Mouse (Mus musculus) layer of hippocampus, adult 9-11 months (tissue): ENCODE data around the gene Lrrn3.

Source experiments
- DNase-seq: peaks from one replicate; pipeline ENCODE4 v3.0.0; 2022

The Lrrn3 gene

DNA sequence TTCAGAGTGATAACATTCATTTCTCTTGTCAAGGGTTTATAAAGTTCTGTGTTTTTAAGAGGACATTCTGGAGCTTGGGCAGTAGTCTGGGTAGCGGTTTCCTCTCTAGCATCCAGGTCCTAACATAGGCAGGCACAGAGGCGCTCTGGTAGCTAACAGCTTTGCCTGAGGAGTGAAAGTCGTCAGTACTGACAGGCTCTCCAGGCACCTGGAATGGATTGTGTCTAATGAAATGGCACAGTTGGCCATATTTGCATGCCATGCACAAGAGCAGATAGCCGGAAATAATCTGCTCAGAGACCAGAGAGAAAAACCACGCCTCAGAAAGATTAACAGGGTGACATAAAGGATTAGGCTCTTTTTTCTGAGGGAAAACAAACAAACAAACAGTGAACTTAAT lies 58.8 kb downstream of the Lrrn3 start:
- DNase-seq: no peak

DNA sequence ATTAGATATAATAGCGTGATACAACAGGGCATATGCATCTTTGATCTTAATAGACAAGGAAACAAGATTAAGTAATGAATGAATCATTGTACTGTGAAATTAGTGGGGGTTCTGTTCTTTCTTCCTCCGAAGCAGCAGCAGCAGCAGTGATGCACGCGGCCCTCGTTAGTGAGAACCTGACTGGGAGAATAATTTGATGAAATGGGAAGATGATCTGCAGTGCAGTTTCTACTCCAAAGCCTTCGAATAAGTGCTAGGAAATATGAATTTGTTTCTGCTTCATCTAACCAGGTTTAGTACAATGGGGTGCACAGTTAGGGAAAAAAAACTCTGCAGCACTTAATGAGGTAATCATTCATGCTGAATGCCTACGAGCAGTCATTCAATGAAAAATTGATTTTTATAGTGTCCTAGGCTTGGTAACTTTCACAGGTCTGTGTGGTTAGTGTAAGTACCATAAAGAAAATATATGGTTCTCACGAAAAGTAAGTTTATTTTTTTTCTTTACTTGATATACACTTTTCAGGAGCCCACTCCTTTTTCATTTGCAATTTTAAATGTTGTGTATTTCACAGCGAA lies 61.0 kb downstream of the Lrrn3 start:
- no peak for DNase-seq

- no peak for DNase-seq
These were observed 68.3 kb downstream of the Lrrn3 start for GRCm38 (mm10) chr12:41417961-41418360.

DNA sequence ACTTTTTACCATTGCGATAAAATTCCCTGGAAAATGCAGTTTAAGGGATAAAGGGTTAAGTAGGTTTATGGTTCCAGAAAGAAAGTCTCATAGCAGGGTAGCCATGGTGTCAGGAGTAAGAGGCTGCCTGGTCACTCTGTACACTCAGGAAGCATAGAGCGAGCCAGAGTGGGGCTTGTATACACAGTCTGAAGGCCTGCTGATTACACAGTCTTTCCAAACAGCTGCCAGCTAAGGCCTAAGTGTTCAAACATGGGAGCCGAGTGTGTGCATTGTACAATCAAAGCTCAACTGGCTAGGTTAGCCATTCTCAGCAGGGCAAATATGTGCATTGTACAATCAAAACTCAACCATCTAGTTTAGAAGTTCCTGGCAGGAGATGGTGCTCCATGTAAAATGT lies 69.1 kb downstream of the Lrrn3 start:
- DNase-seq: no peak

DNA sequence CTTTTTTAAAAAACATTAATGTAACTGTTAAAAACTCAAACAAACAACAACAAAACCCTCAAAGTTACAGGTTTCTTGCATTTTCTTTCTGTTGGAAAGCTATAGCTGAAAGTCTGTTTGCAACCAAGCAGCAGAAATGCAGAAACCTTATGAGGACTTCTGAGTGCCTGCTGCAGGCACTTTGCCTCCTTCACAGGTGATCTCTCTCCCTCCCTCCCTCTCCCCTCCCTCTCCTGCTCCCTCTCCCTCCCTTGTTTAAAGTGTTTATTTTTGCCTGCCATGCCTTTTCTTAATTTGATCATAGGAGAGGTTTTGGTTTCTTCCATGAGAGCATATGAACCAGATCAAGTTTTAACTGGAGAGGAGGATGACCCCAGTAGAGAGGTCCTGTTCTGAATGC lies 69.6 kb downstream of the Lrrn3 start:
- no peak for DNase-seq

- no peak for DNase-seq
These were observed 76.8 kb downstream of the Lrrn3 start for GRCm38 (mm10) chr12:41409431-41409830.

GRCm38 (mm10) chr12:41401923-41402322 lies 84.3 kb downstream of the Lrrn3 start:
- DNase-seq: no peak
